Mouse (Mus musculus): ENCODE results near the gene Psma4. TPM values are rescaled to one million over a fixed set of nuclear protein-coding genes. Genes with fewer than 3 reads are reported as not detected.

Gene Psma4
- polyA plus RNA-seq (2015; fragmentation: Nextera tagmentation; extraction: Ambion mirVana): 314 and 317 TPM in 2 replicates

- Histone ChIP-seq H3K9ac (peak within 1 kb of the TSS; percentile 90), H3K9me3 (replicated peaks) (no peaks in the 10 kb centered on the region), H3K27me3 (no peaks in the 10 kb centered on the region), H3K4me3 (peak within 1 kb of the TSS; percentile 90), H3K27ac (peak within 1 kb of the TSS; percentile 84), H3K4me1 (peaks cover 15% of the 10 kb centered on the region), H3K4me2 (peak within 1 kb of the TSS; percentile 72), H3K36me3 (ENCODE audit: poor library complexity, severe bottlenecking) (peaks cover 35% of the 10 kb centered on the region)
- under 1% methylated on average over 57 of the region's 65 CpGs for WGBS
- ATAC-seq: peak; percentile 100
These were observed at the start of gene Psma4, which contains the start of gene AY074887 for GRCm38 (mm10) chr9:54950575-54951321. Psma4 (plus strand) TSS chr9:54950790. AY074887 (minus strand) TSS chr9:54950998.

- no peaks in the 10 kb centered on the region for H3K27me3 ChIP-seq
- H3K4me3 ChIP-seq: no peak overlapping the region
- H3K36me3 ChIP-seq (ENCODE audit: poor library complexity, severe bottlenecking): peaks cover 63% of the 10 kb centered on the region
- WGBS: 91% methylated on average over 5 of the region's 5 CpGs
- H3K4me2 ChIP-seq: no peak overlapping the region
- no peak overlapping the region for H3K27ac ChIP-seq
- H3K4me1 ChIP-seq: no peaks in the 10 kb centered on the region
- H3K9ac ChIP-seq: no peak overlapping the region
- no peaks in the 10 kb centered on the region for H3K9me3 ChIP-seq (replicated peaks)
- ATAC-seq: no peak
These were observed 41.1 kb upstream of the Psma4 start for GRCm38 (mm10) chr9:54909446-54909845.

- Histone ChIP-seq H3K4me2 (no peak overlapping the region), H3K9me3 (replicated peaks) (no peaks in the 10 kb centered on the region), H3K36me3 (ENCODE audit: poor library complexity, severe bottlenecking) (peaks cover 11% of the 10 kb centered on the region), H3K4me3 (no peak overlapping the region), H3K9ac (no peak overlapping the region), H3K27ac (no peak overlapping the region), H3K4me1 (peaks cover 9% of the 10 kb centered on the region), H3K27me3 (no peaks in the 10 kb centered on the region)
- WGBS: 69% methylated on average over 7 of the region's 7 CpGs
- no peak for ATAC-seq
These were observed 35.0 kb upstream of the Psma4 start for GRCm38 (mm10) chr9:54915576-54915975.

GRCm38 (mm10) chr9:54916401-54916800 is 34.2 kb upstream of the Psma4 start:
- Histone ChIP-seq H3K4me3 (peak overlapping the region; percentile 74), H3K27me3 (no peaks in the 10 kb centered on the region), H3K4me2 (peak overlapping the region; percentile 90), H3K36me3 (ENCODE audit: poor library complexity, severe bottlenecking) (peaks cover 7% of the 10 kb centered on the region), H3K9me3 (replicated peaks) (no peaks in the 10 kb centered on the region), H3K4me1 (peaks cover 9% of the 10 kb centered on the region), H3K9ac (no peak overlapping the region), H3K27ac (no peak overlapping the region)
- peak; percentile 28 for ATAC-seq
- WGBS: 71% methylated on average over 8 of the region's 8 CpGs

- H3K27me3 ChIP-seq: no peaks in the 10 kb centered on the region
- peak within 1 kb of the TSS; percentile 76 for H3K9ac ChIP-seq
- no peaks in the 10 kb centered on the region for H3K36me3 ChIP-seq (ENCODE audit: poor library complexity, severe bottlenecking)
- H3K9me3 ChIP-seq (replicated peaks): no peaks in the 10 kb centered on the region
- peaks cover 9% of the 10 kb centered on the region for H3K4me1 ChIP-seq
- 0% methylated on average over 31 of the region's 34 CpGs for WGBS
- H3K4me3 ChIP-seq: peak within 1 kb of the TSS; percentile 74
- ATAC-seq: peak; percentile 99
- peak within 1 kb of the TSS; percentile 90 for H3K4me2 ChIP-seq
- no peak within 1 kb of the TSS for H3K27ac ChIP-seq
These were observed 33.4 kb upstream of the Psma4 start, which contains the start of gene Hykk for GRCm38 (mm10) chr9:54917010-54917677. Hykk (plus strand) TSS chr9:54917283.

- H3K4me2 ChIP-seq: no peak overlapping the region
- no peaks in the 10 kb centered on the region for H3K36me3 ChIP-seq (ENCODE audit: poor library complexity, severe bottlenecking)
- H3K4me3 ChIP-seq: no peak overlapping the region
- no peak overlapping the region for H3K9ac ChIP-seq
- no peak for ATAC-seq
- no peaks in the 10 kb centered on the region for H3K9me3 ChIP-seq (replicated peaks)
- 80% methylated on average over 2 of the region's 2 CpGs for WGBS
- H3K4me1 ChIP-seq: peaks cover 9% of the 10 kb centered on the region
- H3K27me3 ChIP-seq: no peaks in the 10 kb centered on the region
- no peak overlapping the region for H3K27ac ChIP-seq
These were observed 32.4 kb upstream of the Psma4 start for GRCm38 (mm10) chr9:54918191-54918590.

- no peak overlapping the region for H3K4me3 ChIP-seq
- no peak overlapping the region for H3K9ac ChIP-seq
- no peak for ATAC-seq
- WGBS: 96% methylated on average over 5 of the region's 5 CpGs
- H3K27me3 ChIP-seq: no peaks in the 10 kb centered on the region
- no peak overlapping the region for H3K27ac ChIP-seq
- H3K4me1 ChIP-seq: peaks cover 9% of the 10 kb centered on the region
- H3K9me3 ChIP-seq (replicated peaks): no peaks in the 10 kb centered on the region
- no peak overlapping the region for H3K4me2 ChIP-seq
- H3K36me3 ChIP-seq (ENCODE audit: poor library complexity, severe bottlenecking): no peaks in the 10 kb centered on the region
These were observed 31.8 kb upstream of the Psma4 start for GRCm38 (mm10) chr9:54918781-54919180.

- no peaks in the 10 kb centered on the region for H3K36me3 ChIP-seq (ENCODE audit: poor library complexity, severe bottlenecking)
- no peak for ATAC-seq
- 61% methylated on average over 4 of the region's 4 CpGs for WGBS
- H3K4me1 ChIP-seq: peaks cover 9% of the 10 kb centered on the region
- no peak overlapping the region for H3K27ac ChIP-seq
- H3K9ac ChIP-seq: no peak overlapping the region
- H3K9me3 ChIP-seq (replicated peaks): no peaks in the 10 kb centered on the region
- no peak overlapping the region for H3K4me3 ChIP-seq
- H3K27me3 ChIP-seq: no peaks in the 10 kb centered on the region
- no peak overlapping the region for H3K4me2 ChIP-seq
These were observed 30.6 kb upstream of the Psma4 start for GRCm38 (mm10) chr9:54919946-54920345.

- Histone ChIP-seq H3K9ac (no peak overlapping the region), H3K27me3 (no peaks in the 10 kb centered on the region), H3K27ac (no peak overlapping the region), H3K4me1 (no peaks in the 10 kb centered on the region), H3K4me3 (no peak overlapping the region), H3K9me3 (replicated peaks) (no peaks in the 10 kb centered on the region), H3K36me3 (ENCODE audit: poor library complexity, severe bottlenecking) (no peaks in the 10 kb centered on the region), H3K4me2 (no peak overlapping the region)
- no peak for ATAC-seq
- 87% methylated on average over 1 of the region's 1 CpGs for WGBS
These were observed 19.8 kb upstream of the Psma4 start for GRCm38 (mm10) chr9:54930741-54931140.

- Histone ChIP-seq H3K9ac (no peak overlapping the region), H3K9me3 (replicated peaks) (no peaks in the 10 kb centered on the region), H3K4me3 (no peak overlapping the region), H3K4me1 (no peaks in the 10 kb centered on the region), H3K27me3 (no peaks in the 10 kb centered on the region), H3K36me3 (ENCODE audit: poor library complexity, severe bottlenecking) (no peaks in the 10 kb centered on the region), H3K4me2 (no peak overlapping the region), H3K27ac (no peak overlapping the region)
- WGBS: 13% methylated on average over 1 of the region's 1 CpGs
- ATAC-seq: no peak
These were observed 18.8 kb upstream of the Psma4 start for GRCm38 (mm10) chr9:54931765-54932164.

GRCm38 (mm10) chr9:54932379-54932778 is 18.2 kb upstream of the Psma4 start:
- H3K27me3 ChIP-seq: no peaks in the 10 kb centered on the region
- no peaks in the 10 kb centered on the region for H3K9me3 ChIP-seq (replicated peaks)
- H3K4me3 ChIP-seq: no peak overlapping the region
- 76% methylated on average over 2 of the region's 2 CpGs for WGBS
- H3K4me2 ChIP-seq: no peak overlapping the region
- no peaks in the 10 kb centered on the region for H3K36me3 ChIP-seq (ENCODE audit: poor library complexity, severe bottlenecking)
- H3K27ac ChIP-seq: no peak overlapping the region
- H3K9ac ChIP-seq: no peak overlapping the region
- no peaks in the 10 kb centered on the region for H3K4me1 ChIP-seq
- no peak for ATAC-seq

GRCm38 (mm10) chr9:54942071-54942470 is 8.5 kb upstream of the Psma4 start:
- Histone ChIP-seq H3K9ac (no peak overlapping the region), H3K4me3 (no peak overlapping the region), H3K27ac (no peak overlapping the region), H3K4me1 (no peaks in the 10 kb centered on the region), H3K9me3 (replicated peaks) (no peaks in the 10 kb centered on the region), H3K4me2 (no peak overlapping the region), H3K27me3 (no peaks in the 10 kb centered on the region), H3K36me3 (ENCODE audit: poor library complexity, severe bottlenecking) (no peaks in the 10 kb centered on the region)
- ATAC-seq: no peak
- 92% methylated on average over 4 of the region's 4 CpGs for WGBS

All from forebrain, embryonic 13.5 days (tissue).